8 mouse cellular contexts compared by ENCODE assay signal in genomic region chr3:21479021-21479795, GRCm38 (mm10).
A peak's percentile ranks its signal among the peaks of the same experiment; 100 is the strongest.
DNase-seq lines count a peak whose midpoint lies in the region; ATAC-seq lines count a peak whose summit lies in the region.

No protein-coding gene starts in this region.

- DNase-seq in cerebellum, postnatal 10 days = peak; percentile 69 to 74
- no peak for DNase-seq in cerebellum, adult 9-10 months
- DNase-seq in frontal cortex, postnatal 10 days (ENCODE audit: low spot score in 2 of 2) = peak; percentile 60 to 73
- peak; percentile 41 for DNase-seq in heart, postnatal 4 days
- DNase-seq in layer of hippocampus, postnatal 10 days (ENCODE audit: low spot score in 2 of 2) = peak; percentile 58 to 70
- DNase-seq in lung, postnatal 4 days = peak; percentile 39 to 73
- peak; percentile 35 for DNase-seq in right cerebral cortex, postnatal 4 days

- no peak for ATAC-seq in monocyte, adult 5-6 weeks (replicated peaks; ENCODE audit: insufficient number of reproducible peaks, low FRiP score, low TSS enrichment, poor library complexity, severe bottlenecking)
